Mouse (Mus musculus): ENCODE data around the gene Amotl2. TPM values are rescaled to one million over a fixed set of nuclear protein-coding genes. Genes with fewer than 3 reads are reported as not detected.
A peak's percentile ranks its signal among the peaks of the same experiment; 100 is the strongest.

Gene Amotl2
- polyA plus RNA-seq (2017; shearing (Covaris generic)) = under 1 TPM in 1 of 3 experiments, not detected in 2; 0.21 TPM

GRCm38 (mm10) chr9:102716481-102717163 is at the start of gene Amotl2:
Gene Amotl2 (plus strand): TSS chr9:102716672.
- ATAC-seq = no peak

GRCm38 (mm10) chr9:102668115-102668514 is 48.4 kb upstream of the Amotl2 start:
- no peak for ATAC-seq

GRCm38 (mm10) chr9:102668906-102669305 is 47.6 kb upstream of the Amotl2 start:
- no peak for ATAC-seq

GRCm38 (mm10) chr9:102673381-102673780 is 43.1 kb upstream of the Amotl2 start:
- ATAC-seq = no peak

GRCm38 (mm10) chr9:102675922-102676321 is 40.5 kb upstream of the Amotl2 start:
- ATAC-seq = no peak

- ATAC-seq = no peak
Observed at GRCm38 (mm10) chr9:102681470-102681869, 35.0 kb upstream of the Amotl2 start.

- no peak for ATAC-seq
Observed at GRCm38 (mm10) chr9:102687943-102688342, 28.5 kb upstream of the Amotl2 start.

GRCm38 (mm10) chr9:102689406-102689939 is 27.0 kb upstream of the Amotl2 start:
- ATAC-seq = no peak

- no peak for ATAC-seq
Observed at GRCm38 (mm10) chr9:102689940-102690642, 26.4 kb upstream of the Amotl2 start.

- no peak for ATAC-seq
Observed at GRCm38 (mm10) chr9:102690891-102691290, 25.6 kb upstream of the Amotl2 start.

- no peak for ATAC-seq
Observed at GRCm38 (mm10) chr9:102692564-102693475, 23.7 kb upstream of the Amotl2 start.

GRCm38 (mm10) chr9:102701042-102701441 is 15.4 kb upstream of the Amotl2 start:
- ATAC-seq = no peak

- ATAC-seq = no peak
Observed at GRCm38 (mm10) chr9:102709504-102710135, 6.9 kb upstream of the Amotl2 start.

- ATAC-seq = no peak
Observed at GRCm38 (mm10) chr9:102710520-102710919, 6.0 kb upstream of the Amotl2 start.

- no peak for ATAC-seq
Observed at GRCm38 (mm10) chr9:102713797-102714196, 2.7 kb upstream of the Amotl2 start.

- no peak for ATAC-seq
Observed at GRCm38 (mm10) chr9:102714893-102715505, 1.5 kb upstream of the Amotl2 start.

- ATAC-seq = no peak
Observed at GRCm38 (mm10) chr9:102715506-102715900, 969 bp upstream of the Amotl2 start.

- ATAC-seq = peak; percentile 41
Observed at GRCm38 (mm10) chr9:102717164-102717885, 853 bp downstream of the Amotl2 start.

- no peak for ATAC-seq
Observed at GRCm38 (mm10) chr9:102717886-102718643, 1.6 kb downstream of the Amotl2 start.

- ATAC-seq = no peak
Observed at GRCm38 (mm10) chr9:102718676-102719075, 2.2 kb downstream of the Amotl2 start.

Measured in inflammation-experienced regulatory T-cells, adult 6 months (primary cell).